Mouse (Mus musculus) embryonic stem cell, embryonic (primary cell): ENCODE data around the gene Krt6a.
"Not testable (repeated sequence)": the region's sequence is repeated elsewhere in the genome, so short reads cannot be mapped to it uniquely, and the experiment has no call there.

Experiments used
- CTCF ChIA-PET, 4 experiments: fragments of 300-600 bp in 2 of 4; fragments of 350-600 bp in 2 of 4; sonication (Branson Sonifier 250); formaldehyde crosslinking; loops; one replicate each; lab custom pipeline; 2022; ENCODE audit warnings: inconsistent platforms in 2 of 4; lab: Charles Lee
- POLR2A ChIA-PET, 4 experiments: fragments of 300-600 bp in 2 of 4; fragments of 350-600 bp in 2 of 4; sonication (Branson Sonifier 250); formaldehyde crosslinking; loops; one replicate each; lab custom pipeline; 2022; ENCODE audit warnings: antibody characterized with exemption in 4 of 4, inconsistent platforms in 1 of 4; lab: Charles Lee

Gene Krt6a

GRCm38 (mm10) chr15:101694207-101694606 is at the start of gene Krt6a:
Gene Krt6a (minus strand): TSS chr15:101694307.
- CTCF ChIA-PET = interaction anchor here in 1 of 4 experiments (0.7 kb wide), 1 partner anchor 279 kb away, joined by 3 read pairs; no protein-coding TSS in a partner anchor
- POLR2A ChIA-PET = no interaction called here

GRCm38 (mm10) chr15:101742711-101743110 is 48.6 kb upstream of the Krt6a start, which contains the start of gene Krt71:
Gene Krt71 (minus strand): TSS chr15:101743109.
- CTCF ChIA-PET = interaction anchor here in 2 of 4 experiments (0.6 to 0.9 kb wide), 4 partner anchors 29 to 246 kb away, joined by 3 to 4 read pairs (median 3); no protein-coding TSS in a partner anchor
- POLR2A ChIA-PET = interaction anchor here in 1 of 4 experiments (0.6 to 1.1 kb wide), 2 partner anchors 236 to 820 kb away, joined by 3 read pairs; no protein-coding TSS in a partner anchor

GRCm38 (mm10) chr15:101737786-101738185 is 43.7 kb upstream of the Krt6a start:
- CTCF ChIA-PET = no interaction called here
- POLR2A ChIA-PET = interaction anchor here in 1 of 4 experiments (0.5 kb wide), 1 partner anchor 67 kb away, joined by 3 read pairs; no protein-coding TSS in a partner anchor

GRCm38 (mm10) chr15:101730653-101731052 is 36.5 kb upstream of the Krt6a start:
- ChIA-PET CTCF (interaction anchor here in 1 of 4 experiments (0.6 kb wide), 1 partner anchor 33 kb away, joined by 3 read pairs; no protein-coding TSS in a partner anchor), POLR2A (interaction anchor here in 1 of 4 experiments (0.6 kb wide), 1 partner anchor 485 kb away, joined by 5 read pairs; no protein-coding TSS in a partner anchor)

- ChIA-PET CTCF (interaction anchor here in 2 of 4 experiments (0.5 to 1.4 kb wide), 2 partner anchors 48 to 1041 kb away, joined by 3 to 8 read pairs; no protein-coding TSS in a partner anchor), POLR2A (no interaction called here)
These were observed 30.6 kb upstream of the Krt6a start for GRCm38 (mm10) chr15:101724686-101725085.

DNA sequence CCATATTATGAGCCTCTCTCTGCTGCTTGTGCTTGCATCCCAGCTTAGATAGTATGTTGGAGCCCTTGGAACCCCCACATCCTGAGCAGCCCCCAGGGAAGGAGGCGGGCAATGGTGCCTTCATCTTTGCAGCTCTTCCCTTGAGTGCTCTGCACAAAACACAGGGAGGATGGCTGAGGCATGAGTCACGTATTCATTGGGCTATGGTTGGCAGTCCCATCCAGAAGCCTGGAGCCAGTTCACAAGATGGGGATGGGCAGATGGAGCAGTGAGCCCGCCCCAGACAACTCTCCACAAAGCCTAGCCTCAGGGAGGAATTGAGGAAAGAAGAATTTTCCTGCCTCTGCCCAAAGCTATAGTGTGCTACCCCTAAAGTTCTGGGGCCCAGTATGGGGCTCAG is 21.7 kb upstream of the Krt6a start:
- CTCF ChIA-PET = interaction anchor here in 1 of 4 experiments (0.6 kb wide), 1 partner anchor 69 kb away, joined by 3 read pairs; no protein-coding TSS in a partner anchor
- POLR2A ChIA-PET = no interaction called here

DNA sequence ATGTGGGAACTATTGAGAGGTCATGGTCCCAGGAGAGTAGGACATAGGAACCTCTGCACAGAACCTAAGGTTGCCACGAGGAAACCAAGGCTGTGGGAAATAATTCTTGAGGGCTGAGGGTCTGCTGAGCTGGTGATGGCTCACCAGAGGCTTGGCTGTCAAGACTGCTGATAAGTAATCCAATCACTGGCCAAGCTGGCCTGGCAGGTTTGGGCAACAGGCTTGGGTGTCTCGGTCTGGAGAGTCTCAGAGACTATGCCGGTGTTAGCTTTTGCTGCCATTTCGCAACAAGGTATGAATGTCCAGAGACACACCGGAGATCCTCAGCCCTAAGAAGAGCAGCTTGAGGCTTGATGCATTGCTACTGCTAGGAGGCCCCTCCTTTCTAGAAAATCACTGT is 20.2 kb upstream of the Krt6a start:
- CTCF ChIA-PET = interaction anchor here in 2 of 4 experiments (0.6 to 1.5 kb wide), 4 partner anchors 10 to 294 kb away, joined by 3 to 4 read pairs (median 3); no protein-coding TSS in a partner anchor
- POLR2A ChIA-PET = interaction anchor here in 1 of 4 experiments (0.5 kb wide), 1 partner anchor 231 kb away, joined by 4 read pairs; no protein-coding TSS in a partner anchor

DNA sequence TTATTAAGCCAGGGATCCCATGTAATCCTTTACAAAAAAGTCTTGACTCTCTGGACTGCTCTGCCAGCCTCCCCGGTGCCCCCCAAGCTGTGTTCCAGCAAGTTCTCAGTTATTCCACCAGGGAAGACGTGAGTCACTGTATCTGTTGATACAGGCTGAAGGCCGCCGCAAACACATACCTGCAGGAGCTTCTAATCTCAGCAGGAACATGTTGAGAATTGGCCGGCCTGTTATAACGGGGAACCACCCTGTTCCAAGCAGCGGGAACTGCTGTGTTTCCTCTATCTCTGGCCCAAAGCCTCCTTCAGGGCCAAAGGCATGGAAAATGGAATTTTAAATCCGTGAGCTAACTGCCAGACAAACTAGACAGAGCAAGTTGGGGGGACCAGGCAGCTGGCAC is 19.6 kb upstream of the Krt6a start:
- ChIA-PET POLR2A (no interaction called here), CTCF (interaction anchor here in 2 of 4 experiments (1.5 kb wide), 2 partner anchors 10 to 271 kb away, joined by 3 to 4 read pairs; no protein-coding TSS in a partner anchor)

DNA sequence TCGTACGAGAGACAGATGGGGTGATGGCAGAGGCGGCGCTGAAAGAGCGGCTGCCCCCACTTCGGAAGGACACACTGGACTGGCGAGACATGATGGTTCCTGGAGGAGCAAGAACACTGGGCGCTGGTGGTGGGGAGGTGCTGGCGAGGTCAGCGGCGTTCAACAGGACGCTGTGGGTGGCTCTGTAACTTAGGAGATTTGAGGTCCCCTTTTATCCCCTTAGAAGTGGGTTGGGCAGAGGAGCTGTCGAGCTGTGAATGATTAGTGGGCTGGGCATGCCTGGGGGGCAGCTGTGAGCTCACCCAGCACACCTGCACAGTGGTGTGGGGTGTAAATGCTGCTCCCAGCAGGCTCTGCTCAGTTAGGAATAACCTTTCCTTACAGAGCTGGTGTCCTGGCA is 18.6 kb upstream of the Krt6a start, which contains the start of gene Krt5:
Gene Krt5 (minus strand): TSS at position 179 of the 400 bp plus-strand sequence.
- CTCF ChIA-PET = interaction anchor here in 1 of 4 experiments (1.1 kb wide), 1 partner anchor 271 kb away, joined by 3 read pairs; no protein-coding TSS in a partner anchor
- POLR2A ChIA-PET = no interaction called here

DNA sequence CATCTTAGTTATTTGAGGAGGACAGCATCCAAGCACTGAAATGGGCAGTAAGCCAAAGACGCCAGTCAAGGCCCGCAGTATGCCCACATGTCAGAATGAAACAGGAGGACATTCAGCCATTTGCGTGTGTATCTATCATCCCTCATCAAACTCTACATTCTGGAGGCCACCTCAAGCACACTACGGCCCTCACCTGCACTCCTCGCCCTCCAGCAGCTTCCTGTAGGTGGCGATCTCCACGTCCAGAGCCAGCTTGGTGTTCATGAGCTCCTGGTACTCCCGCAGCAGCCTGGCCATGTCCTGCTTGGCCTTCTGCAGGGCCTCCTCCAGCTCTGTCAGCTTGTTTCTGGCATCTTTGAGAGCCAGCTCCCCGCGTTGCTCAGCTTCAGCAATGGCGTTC is 14.6 kb upstream of the Krt6a start:
- POLR2A ChIA-PET = interaction anchor here in 1 of 4 experiments (0.5 kb wide), 1 partner anchor 1081 kb away, joined by 3 read pairs; no protein-coding TSS in a partner anchor
- CTCF ChIA-PET = interaction anchor here (0.6 to 1.5 kb wide), 9 partner anchors 13 to 377 kb away, joined by 3 to 5 read pairs (median 3); no protein-coding TSS in a partner anchor

DNA sequence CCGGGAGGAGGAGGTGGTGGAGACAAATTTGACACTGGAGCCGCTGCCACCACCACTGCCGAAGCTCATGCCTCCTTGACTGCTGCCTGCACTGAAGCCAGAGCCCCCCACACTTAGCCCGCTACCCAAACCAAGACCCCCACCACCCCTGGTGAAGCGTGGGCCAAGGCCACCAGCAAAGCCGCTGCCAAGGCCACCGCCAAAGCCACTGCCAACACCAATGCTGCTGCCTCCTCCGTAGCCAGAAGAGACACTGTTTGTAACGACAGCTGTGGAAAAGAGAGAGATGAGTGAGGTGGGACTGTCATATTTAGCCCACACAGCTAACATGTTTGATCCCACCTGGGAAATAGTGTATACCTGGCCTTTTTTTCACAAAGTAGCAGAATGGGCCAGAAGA is 13.3 kb upstream of the Krt6a start:
- CTCF ChIA-PET = no interaction called here
- POLR2A ChIA-PET = no interaction called here

DNA sequence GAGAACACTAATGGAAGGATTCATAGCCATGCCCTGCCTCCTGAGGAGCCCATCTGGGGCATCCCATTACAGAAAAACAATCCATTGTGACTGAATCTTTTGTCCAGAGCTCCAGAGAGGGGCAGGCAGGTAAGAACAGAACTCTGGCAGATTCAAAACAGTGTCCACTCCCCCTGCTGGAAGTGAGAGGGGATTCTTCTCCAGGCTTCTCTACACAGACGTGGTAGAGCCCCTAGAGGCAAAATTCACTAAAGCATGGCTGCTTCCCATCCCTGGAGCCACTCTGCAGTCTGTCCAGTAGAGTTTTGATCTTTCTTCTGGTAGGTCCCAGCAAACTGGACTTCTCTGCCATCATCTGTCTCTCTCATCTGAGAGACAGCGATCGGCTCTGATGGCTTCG is 10.0 kb upstream of the Krt6a start:
- ChIA-PET CTCF (interaction anchor here in 3 of 4 experiments (0.6 to 1.8 kb wide), 9 partner anchors 10 to 377 kb away, joined by 3 to 12 read pairs (median 3); no protein-coding TSS in a partner anchor), POLR2A (interaction anchor here in 2 of 4 experiments (0.7 to 1.2 kb wide), 2 partner anchors 13 to 672 kb away, joined by 3 to 4 read pairs; no protein-coding TSS in a partner anchor)

- CTCF ChIA-PET = no interaction called here
- POLR2A ChIA-PET = no interaction called here
These were observed 8.3 kb upstream of the Krt6a start for GRCm38 (mm10) chr15:101702380-101702779.

- ChIA-PET CTCF (no interaction called here), POLR2A (no interaction called here)
These were observed 5.8 kb upstream of the Krt6a start for GRCm38 (mm10) chr15:101699866-101700265.

DNA sequence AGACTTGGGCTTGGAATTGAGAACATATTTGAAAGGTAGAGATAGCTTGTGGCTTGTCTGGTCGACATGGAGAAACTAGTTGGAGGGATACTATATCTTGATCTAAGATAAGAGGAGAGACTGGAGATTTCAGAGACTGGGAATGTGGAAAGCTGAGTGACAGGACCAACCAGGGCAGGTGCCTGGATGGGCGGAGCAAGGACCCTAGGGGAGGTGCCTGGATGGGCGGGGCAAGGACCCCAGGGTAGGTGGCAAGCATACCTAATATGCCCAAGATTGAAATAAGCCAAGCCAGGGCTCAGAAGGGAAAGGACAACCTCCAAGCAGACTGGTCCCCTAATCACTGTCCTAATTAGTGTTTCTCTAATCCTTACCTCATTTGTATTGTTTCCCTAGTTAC is 5.1 kb upstream of the Krt6a start:
- ChIA-PET CTCF (no interaction called here), POLR2A (no interaction called here)

GRCm38 (mm10) chr15:101697326-101698188 is 3.5 kb upstream of the Krt6a start:
- CTCF ChIA-PET = interaction anchor here (0.5 to 1.0 kb wide), 5 partner anchors 39 to 347 kb away, joined by 3 to 5 read pairs (median 4); no protein-coding TSS in a partner anchor
- POLR2A ChIA-PET = no interaction called here

- CTCF ChIA-PET = interaction anchor here in 1 of 4 experiments (1.5 kb wide), 1 partner anchor 283 kb away, joined by 4 read pairs; no protein-coding TSS in a partner anchor
- POLR2A ChIA-PET = not testable (repeated sequence)
These were observed 3.6 kb downstream of the Krt6a start for GRCm38 (mm10) chr15:101690460-101690859.

DNA sequence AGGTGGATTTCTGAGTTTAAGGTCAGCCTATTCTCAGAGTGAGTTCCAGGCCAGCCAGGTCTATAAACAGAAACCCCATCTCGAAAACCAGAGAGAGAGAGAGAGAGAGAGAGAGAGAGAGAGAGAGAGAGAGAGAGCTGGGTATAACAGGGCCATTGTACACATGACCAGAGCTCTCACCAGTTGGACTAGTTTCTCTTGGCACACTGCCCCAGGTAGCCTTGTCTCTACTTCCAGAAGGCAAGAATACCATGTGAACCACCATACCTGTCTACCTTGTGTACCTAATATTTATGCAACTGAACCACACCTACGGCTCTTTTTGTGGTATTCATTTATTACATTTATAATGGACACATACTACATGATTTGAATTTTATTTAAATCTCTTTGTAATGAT is 5.9 kb downstream of the Krt6a start:
- ChIA-PET POLR2A (no interaction called here), CTCF (no interaction called here)

DNA sequence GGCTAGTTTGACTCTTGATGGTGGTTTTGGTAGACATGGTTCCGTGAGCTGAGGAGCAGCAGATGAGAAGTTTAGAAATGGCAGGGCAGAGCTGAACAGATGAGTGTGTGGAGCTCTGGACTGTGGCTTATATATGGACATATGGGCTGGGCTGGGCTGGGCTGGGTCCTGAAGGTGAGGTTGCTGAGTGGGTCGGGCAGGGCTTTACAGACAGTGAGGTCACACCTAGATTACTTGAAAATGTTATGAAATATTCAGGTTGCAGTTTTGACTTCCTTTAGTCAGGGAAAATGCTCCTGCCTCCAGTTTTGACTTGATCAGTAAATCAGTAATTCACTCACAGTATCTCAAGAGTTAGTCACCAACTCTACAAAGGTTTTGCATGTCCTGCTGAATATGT is 13.9 kb downstream of the Krt6a start, which contains the start of gene Krt6b:
Gene Krt6b (minus strand): TSS at position 101 of the 400 bp plus-strand sequence.
- POLR2A ChIA-PET = interaction anchor here in 1 of 4 experiments (0.7 kb wide), 1 partner anchor 255 kb away, joined by 4 read pairs; no protein-coding TSS in a partner anchor
- CTCF ChIA-PET = interaction anchor here in 2 of 4 experiments (1.0 to 1.2 kb wide), 2 partner anchors 33 kb away, joined by 3 to 4 read pairs; partner anchors contain the start of gene Gm5478 (in 2 of the 2)
